Mouse (Mus musculus) forebrain, embryonic 16.5 days (tissue): Measurements from ENCODE around the gene Epor. TPM values are rescaled to one million over a fixed set of nuclear protein-coding genes. Genes with fewer than 3 reads are reported as not detected.
A peak's percentile ranks its signal among the peaks of the same experiment; 100 is the strongest.

Source experiments
- ATAC-seq: fragments of 200-750 bp; cut with Nextera tagmentation; 2 replicates; pipeline ENCODE4 v1.8.0; 2017; ENCODE audit warnings: mild to moderate bottlenecking, moderate library complexity
- H3K27ac ChIP-seq: fragments of 300-500 bp; sonication (generic); 2 replicates; pipeline ENCODE4 v1.5.1; 2014; ENCODE audit warnings: low read length, control low read depth
- H3K27me3 ChIP-seq: fragments of 300-500 bp; sonication (generic); replicated peaks from 2 replicates; pipeline ENCODE4 v1.6.1; 2014; ENCODE audit warnings: low read length; ENCODE audit not compliant: control insufficient read depth, insufficient read depth
- H3K36me3 ChIP-seq: fragments of 300-500 bp; sonication (generic); 2 replicates; pipeline ENCODE4 v1.6.1; 2014; ENCODE audit not compliant: control insufficient read depth, insufficient read depth
- H3K4me1 ChIP-seq: fragments of 300-500 bp; sonication (generic); replicated peaks from 2 replicates; pipeline ENCODE4 v1.6.1; 2014; ENCODE audit warnings: low read length; ENCODE audit not compliant: control insufficient read depth, insufficient read depth
- H3K4me2 ChIP-seq: fragments of 300-500 bp; sonication (generic); 2 replicates; pipeline ENCODE4 v1.6.1; 2014; ENCODE audit warnings: mild to moderate bottlenecking, low read length, control low read depth
- H3K4me3 ChIP-seq: fragments of 300-500 bp; sonication (generic); replicated peaks from 2 replicates; pipeline ENCODE4 v1.5.1; 2014; ENCODE audit warnings: mild to moderate bottlenecking, low read length, control low read depth
- H3K9ac ChIP-seq: fragments of 300-500 bp; sonication (generic); replicated peaks from 2 replicates; pipeline ENCODE4 v1.6.1; 2014; ENCODE audit warnings: low read depth, low read length, control low read depth
- H3K9me3 ChIP-seq: fragments of 300-500 bp; sonication (generic); 2 replicates; pipeline ENCODE4 v1.6.1; 2016; ENCODE audit warnings: low read length; ENCODE audit not compliant: control insufficient read depth
- WGBS: fragments of 180-500 bp; shearing (Covaris S2); extraction: QIAGEN DNeasy Blood & Tissue Kit; methylation state at CpG from one replicate; pipeline ENCODE4 v1.1.7; 2014; 5-methylcytosine and 5-hydroxymethylcytosine counted together
- polyA plus RNA-seq: library from polyadenylated mRNA; unstranded; fragments of >200 nt; fragmentation: Nextera tagmentation; extraction: Ambion mirVana; gene quantifications from 2 replicates; pipeline ENCODE4 v1.2.1, GENCODE M21; 2015

The Epor gene
- polyA plus RNA-seq, 1 experiment from 2014 or later, result 1.6 TPM

DNA sequence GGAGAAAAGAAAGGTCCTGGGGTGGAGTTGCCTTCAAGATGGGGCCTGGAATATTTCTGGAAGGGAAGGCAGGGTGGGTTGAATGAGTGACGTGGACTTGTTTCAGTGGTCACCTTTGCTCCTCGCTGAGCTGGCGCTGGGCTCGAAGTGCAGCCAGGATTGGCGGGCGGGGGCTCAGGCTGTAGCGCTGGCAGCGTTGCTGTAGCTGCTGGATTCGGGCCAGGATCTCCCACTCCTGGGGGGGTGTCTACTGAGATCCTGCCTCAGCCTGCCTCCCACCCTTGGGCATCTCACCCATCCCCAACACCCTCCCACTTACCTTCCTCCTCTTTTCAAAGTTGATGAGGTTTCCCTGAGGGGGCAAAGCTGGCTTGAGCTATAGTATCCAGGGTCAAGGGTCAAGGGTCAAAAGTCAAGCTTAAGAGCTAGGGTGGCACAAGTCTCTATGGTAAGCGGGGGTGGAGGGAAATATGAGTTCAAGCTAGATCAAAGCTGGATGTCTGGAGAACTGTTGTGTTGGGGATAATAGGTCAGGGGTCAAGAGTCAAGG is 13.4 kb upstream of the Epor start:
- no peak overlapping the region for H3K4me2 ChIP-seq
- 72% methylated on average over 7 of the region's 10 CpGs for WGBS
- ATAC-seq, result no peak

DNA sequence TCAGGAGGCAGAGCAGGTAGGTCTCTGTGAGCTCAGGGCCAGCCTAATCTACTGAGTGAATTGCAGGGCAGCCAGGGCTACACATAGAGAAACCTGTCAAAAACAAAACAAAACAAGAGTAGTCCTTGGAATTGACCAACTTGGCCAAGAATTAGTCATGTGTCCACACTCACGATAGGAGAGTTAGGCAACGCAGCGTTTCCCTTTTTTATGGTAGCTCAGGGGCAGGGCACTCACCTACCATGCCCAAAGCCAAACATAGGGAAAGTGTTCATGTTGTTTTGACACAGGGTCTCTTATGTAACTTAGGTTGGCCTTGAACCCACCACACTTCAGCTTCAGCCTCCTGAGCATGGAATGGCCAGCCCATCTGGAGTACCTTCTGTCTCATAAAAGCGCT is 6.0 kb upstream of the Epor start:
- no peak overlapping the region for H3K4me2 ChIP-seq
- H3K4me1 ChIP-seq, result no peaks in the 10 kb centered on the region
- no peak overlapping the region for H3K9ac ChIP-seq
- H3K4me3 ChIP-seq, result no peak overlapping the region
- H3K36me3 ChIP-seq, result no peaks in the 10 kb centered on the region
- H3K27ac ChIP-seq, result no peak overlapping the region
- WGBS, result 94% methylated on average over 4 of the region's 4 CpGs
- no peak for ATAC-seq
- no peaks in the 10 kb centered on the region for H3K27me3 ChIP-seq
- no peaks in the 10 kb centered on the region for H3K9me3 ChIP-seq

More for the DNA sequence above, 13.4 kb upstream of the Epor start:
- Histone ChIP-seq H3K4me1 (peaks cover 7% of the 10 kb centered on the region; the same call in 1 of the 2 replicates), H3K9ac (no peak overlapping the region), H3K27ac (no peak overlapping the region), H3K9me3 (no peaks in the 10 kb centered on the region), H3K27me3 (no peaks in the 10 kb centered on the region), H3K36me3 (no peaks in the 10 kb centered on the region), H3K4me3 (no peak overlapping the region)

DNA sequence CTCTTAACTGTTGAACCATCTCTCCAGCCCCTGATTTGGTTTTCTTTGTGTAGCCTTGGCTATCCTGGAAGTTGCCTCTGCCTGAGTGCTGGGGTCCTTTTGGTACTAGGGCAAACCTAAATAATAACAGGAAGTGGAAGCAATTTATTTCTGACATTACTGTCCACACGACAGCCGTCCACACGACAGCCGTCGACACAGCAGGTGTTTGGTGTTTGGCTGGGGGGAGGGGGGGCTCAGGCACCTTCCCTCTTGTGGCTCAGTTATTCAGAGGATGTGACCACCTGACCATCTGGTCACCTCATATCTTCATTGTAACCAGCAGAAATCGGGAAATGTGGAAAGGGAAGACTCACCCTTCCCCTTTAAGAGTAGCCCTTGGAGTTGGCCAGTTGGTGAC is 5.6 kb upstream of the Epor start:
- no peak overlapping the region for H3K27ac ChIP-seq
- H3K36me3 ChIP-seq, result no peaks in the 10 kb centered on the region
- 64% methylated on average over 6 of the region's 6 CpGs for WGBS
- no peaks in the 10 kb centered on the region for H3K27me3 ChIP-seq
- no peak for ATAC-seq
- H3K9ac ChIP-seq, result no peak overlapping the region
- H3K4me3 ChIP-seq, result no peak overlapping the region
- no peak overlapping the region for H3K4me2 ChIP-seq
- no peaks in the 10 kb centered on the region for H3K4me1 ChIP-seq
- no peaks in the 10 kb centered on the region for H3K9me3 ChIP-seq

DNA sequence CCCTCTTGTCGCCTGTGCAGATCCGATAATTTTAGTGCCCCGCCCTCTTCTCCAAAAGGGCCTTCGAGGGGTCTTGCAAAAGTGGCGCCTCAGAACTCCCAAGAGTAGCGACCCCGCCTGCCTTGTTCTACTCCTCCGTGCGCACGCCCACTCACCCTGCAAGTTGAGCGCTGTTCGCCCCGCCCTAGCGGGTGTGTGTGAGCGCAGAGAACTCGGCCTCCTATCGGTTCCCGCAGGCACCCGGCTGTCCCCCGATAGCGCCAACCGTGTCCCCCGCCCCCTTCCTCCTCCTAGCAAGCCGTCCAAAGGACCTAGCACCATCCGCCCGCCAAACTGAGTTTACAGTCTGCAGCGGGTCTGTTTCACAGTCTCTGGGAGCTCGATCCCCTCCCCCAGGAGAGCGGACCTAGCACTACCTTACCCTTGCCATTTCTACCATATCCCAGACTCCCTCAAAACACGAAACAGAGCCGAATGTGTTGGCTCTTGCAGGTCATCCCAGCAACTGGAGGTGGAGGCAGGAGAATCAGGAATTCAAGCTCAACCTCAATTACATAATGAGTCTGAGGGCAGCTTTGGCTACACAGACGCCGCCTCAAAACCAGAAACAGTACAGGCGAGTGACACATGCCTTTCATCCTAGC is 768 bp downstream of the Epor start:
- WGBS, result 3% methylated on average over 34 of the region's 34 CpGs
- H3K4me2 ChIP-seq, result peak overlapping the region; percentile 76
- no peak overlapping the region for H3K27ac ChIP-seq
- peak overlapping the region; percentile 47 for H3K9ac ChIP-seq
- H3K36me3 ChIP-seq, result no peaks in the 10 kb centered on the region
- H3K4me3 ChIP-seq, result peak overlapping the region; percentile 44
- H3K4me1 ChIP-seq, result peaks cover 16% of the 10 kb centered on the region
- H3K27me3 ChIP-seq, result peaks cover 38% of the 10 kb centered on the region
- H3K9me3 ChIP-seq, result no peaks in the 10 kb centered on the region
- ATAC-seq, result peak; percentile 79

DNA sequence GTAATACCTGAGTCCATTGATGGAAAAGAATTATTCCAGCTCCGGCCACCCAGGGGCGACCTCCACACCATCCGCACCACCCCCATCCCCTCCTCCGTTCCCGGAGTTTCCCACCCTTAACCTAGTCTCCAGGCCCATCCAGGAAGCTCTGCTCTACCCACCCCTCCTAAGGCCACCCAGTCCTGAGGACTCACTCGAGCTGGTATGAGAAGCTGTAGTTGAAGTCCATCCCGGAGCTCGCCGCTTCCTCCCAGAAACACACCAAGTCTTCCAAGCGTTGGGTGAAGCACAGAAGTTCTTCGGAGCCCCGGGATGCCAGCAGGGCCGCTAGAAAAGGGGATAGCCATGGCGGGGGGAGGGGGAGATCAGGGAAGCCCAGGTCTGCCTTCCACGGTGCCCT is 1.3 kb downstream of the Epor start:
- Histone ChIP-seq H3K4me1 (peaks cover 16% of the 10 kb centered on the region), H3K36me3 (no peaks in the 10 kb centered on the region), H3K4me3 (peak overlapping the region; percentile 44), H3K27ac (no peak overlapping the region), H3K27me3 (peaks cover 38% of the 10 kb centered on the region), H3K9ac (peak overlapping the region; percentile 47), H3K4me2 (peak overlapping the region; percentile 76), H3K9me3 (no peaks in the 10 kb centered on the region)
- ATAC-seq, result peak; percentile 51
- under 1% methylated on average over 15 of the region's 15 CpGs for WGBS

DNA sequence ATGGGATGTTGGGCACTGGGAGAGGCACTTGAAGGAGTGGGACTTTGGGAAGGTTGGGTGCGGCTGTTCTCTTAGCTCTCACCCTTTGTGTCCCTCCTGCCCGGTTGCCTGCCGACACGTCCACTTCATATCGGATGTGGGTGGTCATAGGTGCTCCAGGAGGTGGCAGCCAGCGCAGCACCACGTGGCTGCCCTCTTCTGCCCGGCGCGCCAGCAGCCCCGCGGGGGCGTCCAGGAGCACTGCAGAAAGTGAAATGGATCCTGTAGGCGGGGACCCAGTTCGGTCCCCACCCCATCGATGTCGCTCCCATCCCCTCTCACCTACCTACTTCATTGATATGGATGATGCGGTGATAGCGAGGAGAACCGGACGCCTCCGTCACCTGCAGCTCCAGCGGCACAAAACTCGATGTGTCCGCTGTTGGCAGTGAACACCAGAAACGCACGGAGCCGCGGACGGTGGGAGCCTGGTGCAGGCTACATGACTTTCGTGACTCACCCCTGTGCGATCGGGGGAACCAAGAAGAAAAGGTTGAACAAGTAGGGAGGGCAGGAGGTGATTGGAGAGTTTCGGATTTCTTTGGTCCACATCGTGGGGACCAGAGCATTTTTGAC is 1.8 kb downstream of the Epor start:
- H3K36me3 ChIP-seq, result no peaks in the 10 kb centered on the region
- H3K4me2 ChIP-seq, result peak overlapping the region; percentile 76
- no peak for ATAC-seq
- peak overlapping the region; percentile 44 for H3K4me3 ChIP-seq
- peaks cover 38% of the 10 kb centered on the region for H3K27me3 ChIP-seq
- 1% methylated on average over 35 of the region's 35 CpGs for WGBS
- H3K4me1 ChIP-seq, result peaks cover 19% of the 10 kb centered on the region
- H3K27ac ChIP-seq, result no peak overlapping the region
- no peaks in the 10 kb centered on the region for H3K9me3 ChIP-seq
- H3K9ac ChIP-seq, result no peak overlapping the region

DNA sequence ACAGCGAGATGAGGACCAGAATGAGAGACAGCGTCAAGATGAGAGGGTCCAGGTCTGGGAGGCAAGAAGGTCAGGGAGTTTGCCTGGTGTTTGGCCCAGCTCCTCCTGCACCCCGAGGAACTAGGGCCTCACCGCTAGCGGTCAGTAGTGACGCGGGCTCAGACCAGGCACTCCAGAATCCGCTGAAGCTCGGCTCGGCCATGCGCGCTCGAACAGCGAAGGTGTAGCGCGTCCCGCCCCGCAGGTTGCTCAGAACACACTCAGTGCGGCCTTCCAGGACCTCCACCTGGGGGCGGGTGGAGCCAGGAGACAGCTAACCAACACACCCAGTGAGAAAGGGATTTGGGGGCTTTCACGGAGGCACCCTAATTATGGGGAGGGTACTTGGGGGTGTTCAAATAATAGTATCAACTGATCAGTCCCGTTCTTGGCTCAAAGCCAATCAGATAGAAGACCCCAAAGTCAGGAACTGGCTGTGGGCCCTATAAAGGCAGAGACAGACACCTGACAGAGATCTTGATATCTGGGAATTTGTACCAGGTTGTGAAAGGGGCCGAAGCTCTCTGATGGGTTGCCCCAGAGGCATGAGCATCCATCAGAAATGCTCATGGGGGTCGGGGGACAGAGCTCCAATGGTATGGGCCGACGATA is 2.6 kb downstream of the Epor start:
- no peak overlapping the region for H3K4me2 ChIP-seq
- no peaks in the 10 kb centered on the region for H3K9me3 ChIP-seq
- H3K27ac ChIP-seq, result no peak overlapping the region
- peaks cover 22% of the 10 kb centered on the region for H3K4me1 ChIP-seq
- H3K27me3 ChIP-seq, result peaks cover 38% of the 10 kb centered on the region
- no peaks in the 10 kb centered on the region for H3K36me3 ChIP-seq
- 11% methylated on average over 26 of the region's 26 CpGs for WGBS
- no peak overlapping the region for H3K4me3 ChIP-seq
- no peak for ATAC-seq
- H3K9ac ChIP-seq, result no peak overlapping the region

DNA sequence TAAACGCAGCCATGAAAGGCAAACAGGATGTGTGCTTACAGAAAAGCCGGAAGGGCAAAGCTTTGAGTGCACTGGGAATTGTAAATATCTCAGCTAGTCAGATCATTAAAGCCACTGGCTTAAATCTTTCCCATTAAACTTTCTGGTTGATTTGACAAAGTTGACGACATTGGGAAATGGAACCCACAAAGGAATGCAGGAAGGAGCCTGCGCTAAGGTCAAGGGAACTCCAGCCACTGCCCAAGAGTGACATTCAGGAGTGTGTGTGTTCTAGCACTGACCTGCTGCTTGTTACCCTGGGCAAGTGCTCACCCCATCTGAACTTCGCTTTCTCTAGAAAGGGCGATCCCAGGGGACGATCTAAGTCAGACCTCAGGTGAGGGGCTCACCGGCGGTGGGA is 3.2 kb downstream of the Epor start:
- Histone ChIP-seq H3K4me3 (no peak overlapping the region), H3K27me3 (peaks cover 38% of the 10 kb centered on the region), H3K4me1 (peaks cover 24% of the 10 kb centered on the region), H3K4me2 (no peak overlapping the region), H3K9me3 (no peaks in the 10 kb centered on the region), H3K27ac (no peak overlapping the region), H3K9ac (no peak overlapping the region), H3K36me3 (no peaks in the 10 kb centered on the region)
- no peak for ATAC-seq
- 49% methylated on average over 9 of the region's 9 CpGs for WGBS

DNA sequence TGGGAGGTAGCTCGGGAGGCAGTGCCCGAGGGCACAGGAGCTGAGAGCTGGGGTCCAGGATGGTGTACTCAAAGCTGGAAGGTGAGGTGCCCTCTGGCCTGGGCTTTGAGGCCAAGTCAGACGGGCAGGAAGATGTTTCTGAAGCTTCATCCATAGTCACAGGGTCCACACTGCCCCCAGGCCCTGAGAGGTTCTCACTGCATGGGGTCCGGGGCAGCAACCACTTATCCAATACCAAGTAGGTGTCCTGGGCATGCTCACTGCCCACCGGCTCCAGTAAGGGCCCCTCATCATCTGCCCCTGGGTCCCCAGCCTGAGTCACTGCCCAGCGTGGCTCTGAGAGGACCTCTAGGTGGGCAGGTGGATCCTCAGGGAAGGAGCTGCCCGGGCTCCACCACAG is 4.1 kb downstream of the Epor start:
- 90% methylated on average over 7 of the region's 7 CpGs for WGBS
- no peak overlapping the region for H3K4me3 ChIP-seq
- ATAC-seq, result no peak
- H3K9ac ChIP-seq, result no peak overlapping the region
- H3K4me1 ChIP-seq, result peaks cover 29% of the 10 kb centered on the region
- H3K4me2 ChIP-seq, result no peak overlapping the region
- H3K9me3 ChIP-seq, result no peaks in the 10 kb centered on the region
- H3K27ac ChIP-seq, result no peak overlapping the region
- H3K36me3 ChIP-seq, result no peaks in the 10 kb centered on the region
- peaks cover 38% of the 10 kb centered on the region for H3K27me3 ChIP-seq
